Mouse (Mus musculus): ENCODE results near the gene Enpp4. TPM values are rescaled to one million over a fixed set of nuclear protein-coding genes. Genes with fewer than 3 reads are reported as not detected.

Gene Enpp4
- polyA plus RNA-seq, 1 experiment from 2014 or later = 5.6 TPM

DNA sequence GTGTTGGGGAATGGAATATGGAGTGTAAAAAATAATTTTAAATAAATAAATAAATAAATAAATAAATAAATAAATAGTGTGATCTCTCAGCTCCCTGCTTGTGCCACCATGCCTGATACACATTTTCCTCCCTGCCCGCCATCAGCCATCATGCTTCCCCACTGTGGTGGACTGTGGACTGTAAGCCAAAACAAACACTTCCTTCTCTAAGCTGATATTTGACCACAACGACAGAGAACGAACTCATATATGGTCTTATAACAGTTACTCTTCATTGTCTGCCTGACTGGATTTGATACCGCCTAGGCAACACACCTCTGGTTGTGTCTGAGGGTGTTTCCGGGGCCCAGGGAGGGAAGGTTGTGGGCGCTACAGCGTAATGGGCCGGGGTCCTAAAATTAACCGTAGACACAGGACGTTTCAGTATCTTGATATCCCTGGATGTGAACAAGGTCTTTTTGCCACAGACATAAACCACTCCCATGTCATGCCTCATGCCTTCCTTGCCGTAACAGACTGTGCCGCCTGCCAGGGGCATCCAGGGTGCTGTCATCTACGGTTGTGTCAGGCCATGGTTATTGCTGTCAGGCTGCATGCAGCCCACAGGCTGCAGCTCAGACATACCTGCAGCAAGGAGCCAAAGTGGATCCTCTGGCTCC lies 23.6 kb upstream of the Enpp4 start:
- no peak for ATAC-seq (replicated peaks)
- Histone ChIP-seq H3K9ac (replicated peaks) (no peak overlapping the region), H3K27me3 (no peaks in the 10 kb centered on the region)

GRCm38 (mm10) chr17:44121366-44122100 lies 15.9 kb upstream of the Enpp4 start:
- WGBS = 76% methylated on average over 12 of the region's 12 CpGs
- no peak overlapping the region for H3K4me2 ChIP-seq (replicated peaks)
- H3K4me3 ChIP-seq = no peak overlapping the region

More for the DNA sequence above, 23.6 kb upstream of the Enpp4 start:
- no peaks in the 10 kb centered on the region for H3K9me3 ChIP-seq
- 88% methylated on average over 13 of the region's 13 CpGs for WGBS
- no peak overlapping the region for H3K4me2 ChIP-seq (replicated peaks)
- no peak overlapping the region for H3K4me3 ChIP-seq
- H3K27ac ChIP-seq (replicated peaks) = no peak overlapping the region
- no peaks in the 10 kb centered on the region for H3K4me1 ChIP-seq
- no peaks in the 10 kb centered on the region for H3K36me3 ChIP-seq

DNA sequence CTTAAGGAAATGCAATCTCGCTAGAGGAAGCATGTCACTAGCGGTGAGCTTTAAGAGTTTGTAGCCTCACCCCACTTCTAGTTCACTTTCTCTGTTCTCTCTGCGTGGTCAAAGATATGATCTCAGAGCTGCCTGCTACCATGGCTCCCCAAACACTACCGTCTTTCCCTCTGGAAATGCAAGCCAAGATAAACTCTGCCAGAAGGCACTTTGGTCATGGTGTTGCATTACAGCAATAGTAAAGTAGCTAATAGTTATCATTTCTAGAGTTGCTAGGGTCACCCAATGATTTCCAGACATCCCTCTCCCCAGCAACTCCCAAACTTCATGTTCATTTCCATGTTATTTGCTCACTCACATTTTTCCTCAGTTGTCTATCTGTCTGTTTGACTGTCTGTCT lies 12.6 kb upstream of the Enpp4 start:
- 89% methylated on average over 4 of the region's 4 CpGs for WGBS
- Histone ChIP-seq H3K27me3 (no peaks in the 10 kb centered on the region), H3K4me1 (no peaks in the 10 kb centered on the region), H3K36me3 (no peaks in the 10 kb centered on the region), H3K9me3 (no peaks in the 10 kb centered on the region), H3K27ac (replicated peaks) (no peak overlapping the region), H3K4me2 (replicated peaks) (no peak overlapping the region), H3K4me3 (no peak overlapping the region), H3K9ac (replicated peaks) (no peak overlapping the region)
- no peak for ATAC-seq (replicated peaks)

More at GRCm38 (mm10) chr17:44121366-44122100, 15.9 kb upstream of the Enpp4 start:
- ATAC-seq (replicated peaks) = no peak
- Histone ChIP-seq H3K9me3 (no peaks in the 10 kb centered on the region), H3K4me1 (no peaks in the 10 kb centered on the region), H3K9ac (replicated peaks) (no peak overlapping the region), H3K36me3 (no peaks in the 10 kb centered on the region), H3K27me3 (no peaks in the 10 kb centered on the region), H3K27ac (replicated peaks) (no peak overlapping the region)

DNA sequence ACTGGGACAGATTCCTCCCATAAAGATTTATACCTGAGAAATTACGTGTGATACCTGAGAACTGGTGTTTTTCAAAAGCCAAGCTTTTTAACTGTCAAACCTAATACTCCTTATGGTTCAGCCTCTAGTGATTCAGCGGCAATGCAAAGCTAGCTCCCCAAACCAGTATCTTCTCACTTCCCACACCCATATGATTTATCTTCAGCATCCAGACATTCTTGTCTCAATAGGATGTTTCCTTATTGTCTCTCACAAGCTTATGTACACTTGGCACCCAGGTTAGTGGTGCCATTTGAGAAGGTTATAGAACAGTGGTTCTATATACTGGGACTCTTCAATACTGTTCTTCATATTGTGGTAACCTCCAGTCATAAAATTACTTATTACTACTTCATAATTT lies 12.1 kb upstream of the Enpp4 start:
- no peaks in the 10 kb centered on the region for H3K4me1 ChIP-seq
- no peaks in the 10 kb centered on the region for H3K27me3 ChIP-seq
- no peak overlapping the region for H3K4me3 ChIP-seq
- 83% methylated on average over 2 of the region's 2 CpGs for WGBS
- no peaks in the 10 kb centered on the region for H3K36me3 ChIP-seq
- H3K9ac ChIP-seq (replicated peaks) = no peak overlapping the region
- ATAC-seq (replicated peaks) = no peak
- no peak overlapping the region for H3K4me2 ChIP-seq (replicated peaks)
- H3K9me3 ChIP-seq = no peaks in the 10 kb centered on the region
- H3K27ac ChIP-seq (replicated peaks) = no peak overlapping the region

DNA sequence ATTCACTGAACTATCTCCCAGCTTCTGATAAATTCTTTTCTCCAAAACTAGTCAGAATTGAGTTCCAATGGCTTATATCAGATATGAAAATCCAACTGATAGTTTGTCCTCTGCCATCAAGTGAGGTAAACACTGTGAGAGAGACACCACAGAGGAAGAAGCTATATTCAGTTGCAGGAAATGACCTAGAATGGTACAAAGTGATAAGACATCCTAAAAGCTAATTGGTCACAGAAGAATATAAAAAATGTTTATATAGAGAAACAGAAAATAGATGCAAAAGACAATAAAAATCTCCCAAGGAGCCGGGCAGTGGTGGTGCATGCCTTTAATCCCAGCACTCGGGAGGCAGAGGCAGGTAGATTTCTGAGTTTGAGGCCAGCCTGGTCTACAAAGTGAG lies 11.0 kb upstream of the Enpp4 start:
- 85% methylated on average over 2 of the region's 2 CpGs for WGBS

GRCm38 (mm10) chr17:44108331-44108730 lies 2.7 kb upstream of the Enpp4 start:
- no peak overlapping the region for H3K9ac ChIP-seq (replicated peaks)
- no peaks in the 10 kb centered on the region for H3K36me3 ChIP-seq
- H3K9me3 ChIP-seq = no peaks in the 10 kb centered on the region
- 79% methylated on average over 3 of the region's 3 CpGs for WGBS
- H3K4me3 ChIP-seq = no peak overlapping the region
- H3K27me3 ChIP-seq = no peaks in the 10 kb centered on the region
- ATAC-seq (replicated peaks) = no peak
- no peak overlapping the region for H3K27ac ChIP-seq (replicated peaks)
- peaks cover 13% of the 10 kb centered on the region for H3K4me1 ChIP-seq
- no peak overlapping the region for H3K4me2 ChIP-seq (replicated peaks)

More for the DNA sequence above, 11.0 kb upstream of the Enpp4 start:
- ATAC-seq (replicated peaks) = no peak
- H3K4me3 ChIP-seq = no peak overlapping the region
- H3K27me3 ChIP-seq = no peaks in the 10 kb centered on the region
- H3K9ac ChIP-seq (replicated peaks) = no peak overlapping the region
- H3K36me3 ChIP-seq = no peaks in the 10 kb centered on the region
- no peak overlapping the region for H3K27ac ChIP-seq (replicated peaks)
- H3K9me3 ChIP-seq = no peaks in the 10 kb centered on the region
- H3K4me1 ChIP-seq = no peaks in the 10 kb centered on the region
- H3K4me2 ChIP-seq (replicated peaks) = no peak overlapping the region

DNA sequence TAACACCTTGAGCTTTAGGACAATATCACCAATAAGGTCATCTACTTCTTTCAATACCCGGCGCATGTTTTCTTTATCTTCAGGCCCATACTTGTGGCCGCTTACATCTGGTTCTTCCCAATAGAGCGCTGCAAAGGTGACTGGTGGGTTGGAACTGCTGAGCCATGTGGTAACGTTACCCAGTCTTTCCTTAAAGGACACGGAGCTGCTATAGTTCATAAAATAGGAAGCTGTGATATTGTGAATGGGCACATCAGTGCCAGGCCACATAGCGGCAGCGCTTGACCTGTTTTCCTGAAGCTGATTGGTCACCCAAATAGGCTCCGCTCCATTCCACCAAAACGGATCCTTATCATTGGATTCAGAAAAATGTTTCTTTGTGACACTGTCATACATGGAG lies 3.6 kb downstream of the Enpp4 start:
- Histone ChIP-seq H3K36me3 (0 out of 2 replicates have a peak, but pooled peaks cover 4% of the 10 kb centered on the region), H3K27me3 (no peaks in the 10 kb centered on the region), H3K27ac (replicated peaks) (no peak overlapping the region), H3K4me1 (peaks cover 13% of the 10 kb centered on the region), H3K9ac (replicated peaks) (no peak overlapping the region), H3K4me2 (replicated peaks) (no peak overlapping the region), H3K4me3 (no peak overlapping the region), H3K9me3 (no peaks in the 10 kb centered on the region)
- 93% methylated on average over 10 of the region's 10 CpGs for WGBS
- ATAC-seq (replicated peaks) = no peak

DNA sequence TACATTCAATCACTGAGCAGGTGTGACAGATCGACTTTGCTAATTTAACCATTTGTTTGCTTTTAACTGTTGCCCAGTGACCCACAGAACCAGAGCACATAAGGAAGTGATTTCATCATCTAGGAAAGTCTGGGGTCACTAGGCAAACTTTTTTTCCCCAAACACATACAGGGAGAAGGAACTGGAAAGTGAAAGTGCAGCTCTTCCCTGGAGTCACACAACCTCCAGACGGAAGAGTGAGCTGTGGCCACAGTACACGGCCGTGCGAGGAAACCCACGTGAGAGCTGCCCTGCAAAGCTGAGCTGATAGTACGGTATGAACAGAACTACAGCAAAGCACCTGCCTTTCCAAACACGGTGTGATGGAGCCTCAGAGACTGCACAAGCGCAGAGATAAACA lies 4.7 kb downstream of the Enpp4 start:
- H3K4me2 ChIP-seq (replicated peaks) = no peak overlapping the region
- ATAC-seq (replicated peaks) = no peak
- H3K27ac ChIP-seq (replicated peaks) = no peak overlapping the region
- no peak overlapping the region for H3K9ac ChIP-seq (replicated peaks)
- H3K36me3 ChIP-seq = 0 out of 2 replicates have a peak, but pooled peaks cover 4% of the 10 kb centered on the region
- WGBS = 87% methylated on average over 9 of the region's 9 CpGs
- no peaks in the 10 kb centered on the region for H3K27me3 ChIP-seq
- H3K4me3 ChIP-seq = no peak overlapping the region
- peaks cover 9% of the 10 kb centered on the region for H3K4me1 ChIP-seq
- no peaks in the 10 kb centered on the region for H3K9me3 ChIP-seq

GRCm38 (mm10) chr17:44100486-44100885 lies 5.1 kb downstream of the Enpp4 start:
- H3K4me2 ChIP-seq (replicated peaks) = no peak overlapping the region
- 0 out of 2 replicates have a peak, but pooled peaks cover 4% of the 10 kb centered on the region for H3K36me3 ChIP-seq
- no peak for ATAC-seq (replicated peaks)
- H3K27me3 ChIP-seq = no peaks in the 10 kb centered on the region
- 86% methylated on average over 4 of the region's 4 CpGs for WGBS
- no peak overlapping the region for H3K9ac ChIP-seq (replicated peaks)
- H3K4me1 ChIP-seq = peaks cover 8% of the 10 kb centered on the region
- no peak overlapping the region for H3K27ac ChIP-seq (replicated peaks)
- H3K4me3 ChIP-seq = no peak overlapping the region
- H3K9me3 ChIP-seq = no peaks in the 10 kb centered on the region

GRCm38 (mm10) chr17:44091512-44091911 lies 14.1 kb downstream of the Enpp4 start:
- ATAC-seq (replicated peaks) = no peak
- Histone ChIP-seq H3K4me2 (replicated peaks) (no peak overlapping the region), H3K27ac (replicated peaks) (no peak overlapping the region), H3K9me3 (no peaks in the 10 kb centered on the region), H3K4me3 (no peak overlapping the region), H3K27me3 (no peaks in the 10 kb centered on the region), H3K9ac (replicated peaks) (no peak overlapping the region), H3K36me3 (peaks cover 7% of the 10 kb centered on the region; the same call in 1 of the 2 replicates), H3K4me1 (no peaks in the 10 kb centered on the region)
- WGBS = 54% methylated on average over 2 of the region's 2 CpGs

DNA sequence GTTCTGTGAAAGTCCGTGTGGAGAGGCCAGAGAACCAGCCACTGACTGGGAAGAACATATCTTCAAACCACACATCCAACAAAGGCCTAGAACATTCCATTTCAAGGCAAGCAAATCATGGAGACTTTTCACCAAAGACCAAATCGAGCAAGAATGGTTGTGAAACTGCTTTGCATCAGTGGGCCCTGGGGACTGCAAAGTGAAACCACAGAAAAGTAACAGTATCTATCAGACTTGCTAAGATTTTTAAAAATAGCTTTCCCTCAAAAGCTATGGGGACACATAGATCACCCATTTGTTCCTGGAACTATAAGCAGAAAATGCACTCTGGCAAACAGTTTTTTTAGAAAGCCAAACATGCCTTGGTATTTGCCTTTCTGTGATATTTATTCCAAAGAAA lies 14.7 kb downstream of the Enpp4 start:
- 73% methylated on average over 2 of the region's 2 CpGs for WGBS
- H3K9ac ChIP-seq (replicated peaks) = no peak overlapping the region
- no peak overlapping the region for H3K4me2 ChIP-seq (replicated peaks)
- H3K27me3 ChIP-seq = no peaks in the 10 kb centered on the region
- no peaks in the 10 kb centered on the region for H3K4me1 ChIP-seq
- no peak for ATAC-seq (replicated peaks)
- H3K4me3 ChIP-seq = no peak overlapping the region
- peaks cover 10% of the 10 kb centered on the region for H3K36me3 ChIP-seq
- no peak overlapping the region for H3K27ac ChIP-seq (replicated peaks)
- H3K9me3 ChIP-seq = no peaks in the 10 kb centered on the region

DNA sequence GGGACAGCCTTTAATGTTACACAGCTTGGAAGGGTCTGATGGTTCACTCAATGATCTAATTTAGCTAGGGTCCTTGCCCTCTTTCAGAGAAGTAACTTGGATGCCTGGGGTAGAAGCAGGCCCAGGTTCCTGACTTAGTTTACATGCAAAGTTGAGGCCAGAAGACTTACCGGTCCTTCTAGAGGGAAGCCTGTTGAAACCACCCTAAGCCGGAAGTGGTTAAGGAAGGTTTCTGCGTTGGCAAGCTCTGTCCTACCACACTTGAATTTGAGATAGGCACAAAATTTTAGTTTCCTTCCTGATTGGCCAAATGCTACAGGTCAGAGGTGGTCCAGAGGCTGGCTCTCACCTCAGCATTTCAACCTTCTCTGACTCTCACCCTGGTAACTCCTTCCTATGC lies 17.4 kb downstream of the Enpp4 start:
- Histone ChIP-seq H3K36me3 (peaks cover 29% of the 10 kb centered on the region), H3K27ac (replicated peaks) (no peak overlapping the region), H3K4me2 (replicated peaks) (no peak overlapping the region), H3K4me1 (no peaks in the 10 kb centered on the region), H3K9me3 (no peaks in the 10 kb centered on the region), H3K4me3 (no peak overlapping the region), H3K27me3 (no peaks in the 10 kb centered on the region), H3K9ac (replicated peaks) (no peak overlapping the region)
- no peak for ATAC-seq (replicated peaks)
- 95% methylated on average over 3 of the region's 3 CpGs for WGBS
